Mouse (Mus musculus): ENCODE measurements at regions not wholly inside any gene's neighbourhood (a gene's known extent, or its start where the extent isn't known, plus 50 kb on each side); places are given as distances from the start of the nearest gene placed in this dataset.
A peak's percentile ranks its signal among the peaks of the same experiment; 100 is the strongest.

DNA sequence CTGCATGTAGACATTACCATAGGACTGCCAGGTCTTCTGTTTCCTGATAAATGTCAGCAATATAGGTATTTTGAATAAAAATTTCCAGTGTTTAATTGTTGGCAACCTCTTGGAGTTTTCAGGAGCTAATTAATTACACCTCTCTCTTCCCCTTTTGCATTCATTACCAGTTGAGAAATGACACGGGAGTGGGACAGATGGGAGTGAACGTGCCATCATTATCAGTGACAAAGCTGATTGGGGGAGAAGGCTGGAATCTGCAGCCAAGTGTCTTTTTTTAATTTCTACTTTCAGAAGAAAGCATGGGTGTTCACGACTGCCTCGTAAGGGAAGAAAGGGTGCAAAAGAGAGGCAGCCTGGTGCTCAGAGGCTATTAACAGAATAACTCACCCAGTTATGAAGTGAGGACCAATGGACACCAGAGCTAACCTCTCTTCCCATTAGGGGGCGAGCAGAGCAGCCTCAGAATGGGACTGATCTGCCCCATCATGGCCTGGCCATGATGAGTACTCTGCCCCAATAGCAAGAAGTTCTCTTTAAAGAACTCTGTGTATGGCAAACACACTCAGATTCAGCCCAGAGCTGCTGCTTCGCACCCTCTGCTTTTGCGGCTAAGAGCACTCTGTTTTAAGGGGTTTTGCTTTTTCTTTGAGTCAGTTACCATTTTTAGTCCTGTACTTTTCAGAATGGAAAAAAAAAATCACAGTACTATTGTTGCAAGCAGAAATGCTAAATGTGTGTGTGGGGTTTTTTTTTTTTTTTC, 55.1 kb upstream of the Spdl1 start:
- WGBS = 55% methylated on average over 7 of the region's 7 CpGs
- H3K9me3 ChIP-seq = no peaks in the 10 kb centered on the region
- ATAC-seq (replicated peaks) = no peak
- H3K27ac ChIP-seq (replicated peaks) = 0 out of 2 replicates have a peak overlapping the region, but pooled peaks have one; percentile 24
- no peak overlapping the region for H3K4me3 ChIP-seq
- no peaks in the 10 kb centered on the region for H3K27me3 ChIP-seq
- peaks cover 5% of the 10 kb centered on the region; the same call in 1 of the 2 replicates for H3K4me1 ChIP-seq
- no peak overlapping the region for H3K4me2 ChIP-seq (replicated peaks)
- no peak overlapping the region for H3K9ac ChIP-seq (replicated peaks)
- H3K36me3 ChIP-seq = no peaks in the 10 kb centered on the region

DNA sequence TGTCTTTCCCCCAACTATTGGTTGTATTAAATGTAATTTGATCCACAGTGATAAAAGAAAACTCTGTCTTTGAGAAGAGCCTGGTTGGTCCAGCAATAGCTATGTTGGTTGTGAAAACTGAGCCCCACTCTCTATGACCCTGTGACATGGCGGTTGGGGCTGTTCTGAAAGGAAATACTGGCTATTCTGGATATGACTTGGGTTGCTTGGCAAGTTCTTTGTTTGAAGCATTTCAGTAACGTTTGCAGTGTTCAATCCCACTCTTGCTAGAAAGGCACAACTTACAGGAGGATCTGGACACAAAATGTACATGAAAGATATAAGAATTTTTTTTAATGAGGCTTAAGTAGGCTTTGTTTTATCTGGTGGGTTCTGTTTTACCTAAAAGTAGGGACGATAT, 54.1 kb upstream of the Spdl1 start:
- Histone ChIP-seq H3K27ac (replicated peaks) (no peak overlapping the region), H3K27me3 (no peaks in the 10 kb centered on the region), H3K4me1 (peaks cover 5% of the 10 kb centered on the region; the same call in 1 of the 2 replicates), H3K4me2 (replicated peaks) (no peak overlapping the region), H3K9ac (replicated peaks) (no peak overlapping the region), H3K36me3 (no peaks in the 10 kb centered on the region), H3K4me3 (no peak overlapping the region), H3K9me3 (no peaks in the 10 kb centered on the region)
- WGBS = 89% methylated on average over 3 of the region's 3 CpGs
- no peak for ATAC-seq (replicated peaks)

All from forebrain, embryonic 15.5 days (tissue).